Mouse (Mus musculus) A20 (cell line): ENCODE data around the gene Fam117a.
"Not testable (repeated sequence)": the region's sequence is repeated elsewhere in the genome, so short reads cannot be mapped to it uniquely, and the experiment has no call there.

Source experiments
- DNase-seq: peaks from one replicate; pipeline ENCODE4 v3.0.0-alpha.2; 2011; ENCODE audit warnings: low read depth, low spot score

Gene Fam117a

GRCm38 (mm10) chr11:95392223-95392667 lies 55.4 kb downstream of the Fam117a start:
- DNase-seq, result no peak

DNA sequence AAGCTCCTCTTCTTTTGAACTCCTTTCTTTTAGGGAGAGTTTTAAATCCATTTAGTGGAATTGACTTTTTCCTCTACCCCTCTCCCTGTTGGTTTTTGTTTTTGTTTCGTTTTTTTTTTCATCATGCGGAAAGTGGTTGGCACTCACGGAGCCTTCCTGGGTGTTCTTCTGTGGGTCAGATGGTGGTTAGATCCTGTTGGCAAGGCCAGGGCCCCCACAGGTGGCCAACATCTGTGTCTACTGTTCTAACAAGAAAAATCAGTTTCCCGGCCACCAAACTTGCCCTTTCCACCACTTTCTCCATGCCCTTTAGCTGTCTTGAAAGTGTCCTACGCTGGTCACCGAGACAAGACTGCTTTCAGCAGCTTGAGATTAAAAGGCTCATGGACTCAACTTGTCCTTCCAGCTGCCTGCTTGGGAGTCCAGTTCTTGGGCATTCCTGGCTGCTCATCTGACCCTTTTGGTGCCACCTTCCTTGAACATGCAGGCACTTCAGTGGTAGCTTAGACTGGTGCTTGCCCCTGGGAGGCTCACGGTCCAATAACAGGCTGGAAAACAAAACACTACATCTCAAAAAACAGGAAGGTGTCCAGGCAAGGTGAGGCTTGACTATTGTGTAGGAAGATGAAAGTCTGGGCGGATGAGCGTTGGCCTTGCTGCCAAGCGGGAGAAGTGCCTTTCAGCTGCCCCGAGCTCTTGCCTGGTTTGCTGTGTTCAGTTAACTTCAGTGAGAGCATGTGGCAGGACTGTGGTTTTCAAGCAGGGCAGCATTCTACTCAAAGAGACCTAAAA lies 56.1 kb downstream of the Fam117a start:
- DNase-seq, result no peak

DNA sequence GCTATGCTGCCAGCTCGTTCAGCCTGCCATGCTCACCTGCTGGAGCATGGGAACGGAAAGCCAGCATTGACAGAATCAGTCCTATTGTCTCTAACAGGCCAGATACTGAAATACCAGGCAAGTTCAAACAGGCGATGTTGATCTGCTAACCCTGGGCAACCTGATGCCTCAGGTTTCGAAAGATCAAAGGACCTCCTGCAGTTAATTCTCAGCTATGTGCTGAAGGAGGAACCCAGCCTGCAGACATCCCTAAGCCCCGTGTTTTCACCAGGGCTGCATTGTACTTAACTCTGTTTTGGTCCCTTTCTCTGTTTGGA lies 56.6 kb downstream of the Fam117a start:
- no peak for DNase-seq

DNA sequence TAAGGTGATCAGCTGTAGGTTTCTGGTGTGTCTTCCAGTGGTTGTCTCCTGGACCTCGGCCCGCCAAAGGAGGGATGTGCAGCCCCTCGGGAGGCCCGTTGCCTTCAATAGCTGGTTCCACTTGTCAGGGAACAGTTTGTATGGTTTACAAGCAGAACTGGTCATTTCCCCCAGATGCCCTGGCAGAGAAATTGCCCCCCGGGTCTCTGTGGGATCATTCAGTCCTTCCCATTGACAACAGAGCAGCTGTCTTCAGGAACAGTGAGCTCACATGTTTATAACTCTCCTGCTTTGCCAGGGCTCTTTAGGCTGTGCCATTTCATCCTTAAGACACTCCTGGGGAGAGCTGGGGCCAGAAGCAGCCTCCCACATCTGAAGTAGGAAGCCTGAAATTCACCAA lies 57.3 kb downstream of the Fam117a start:
- DNase-seq, result no peak

- no peak for DNase-seq
Observed at GRCm38 (mm10) chr11:95396548-95396947, 59.7 kb downstream of the Fam117a start.

GRCm38 (mm10) chr11:95397843-95398835 lies 61.3 kb downstream of the Fam117a start:
- DNase-seq, result peak; percentile 66

DNA sequence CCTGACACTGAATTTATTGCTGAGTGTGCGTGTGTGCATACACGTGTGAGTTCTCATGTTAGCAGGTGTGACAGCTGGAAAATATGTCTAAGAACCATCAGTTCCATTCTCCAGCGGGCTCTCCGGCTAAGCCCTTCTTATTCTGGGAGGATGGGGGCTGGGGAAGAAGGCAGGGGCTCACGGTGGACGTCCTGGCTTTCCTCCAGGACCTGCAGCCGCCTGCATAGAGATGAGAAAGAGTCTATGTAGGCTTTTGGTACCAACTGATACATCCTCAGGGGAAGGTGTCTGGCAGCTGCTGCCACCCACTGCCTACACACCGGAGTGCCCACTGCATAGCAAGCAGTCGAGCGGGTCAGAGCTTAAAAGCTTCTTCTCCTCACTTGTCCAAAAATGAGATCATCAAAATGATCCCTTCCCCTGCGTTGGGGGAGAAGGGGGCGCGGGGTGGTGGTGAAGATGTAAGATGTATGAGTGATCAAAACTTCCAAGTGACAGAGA lies 62.8 kb downstream of the Fam117a start:
- DNase-seq, result no peak

DNA sequence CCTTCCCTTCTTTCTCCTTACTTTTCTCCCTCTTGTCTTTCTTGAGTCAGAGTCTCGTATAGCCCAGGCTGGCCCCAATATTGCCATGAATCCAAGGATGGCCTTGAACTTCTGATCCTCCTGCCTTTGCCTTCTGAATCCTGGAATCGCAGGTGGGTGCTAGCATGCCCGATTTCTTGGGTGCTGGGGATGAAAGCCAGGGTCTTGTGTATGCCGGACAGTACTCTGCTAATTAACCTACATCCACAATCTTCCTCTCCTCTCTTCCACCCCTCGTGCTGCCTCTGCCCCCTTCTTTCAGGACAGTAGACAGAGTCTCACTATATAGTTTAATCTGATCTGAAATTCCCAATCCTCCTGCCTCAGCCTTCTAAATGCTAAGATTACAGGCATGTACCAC lies 64.8 kb downstream of the Fam117a start:
- no peak for DNase-seq

DNA sequence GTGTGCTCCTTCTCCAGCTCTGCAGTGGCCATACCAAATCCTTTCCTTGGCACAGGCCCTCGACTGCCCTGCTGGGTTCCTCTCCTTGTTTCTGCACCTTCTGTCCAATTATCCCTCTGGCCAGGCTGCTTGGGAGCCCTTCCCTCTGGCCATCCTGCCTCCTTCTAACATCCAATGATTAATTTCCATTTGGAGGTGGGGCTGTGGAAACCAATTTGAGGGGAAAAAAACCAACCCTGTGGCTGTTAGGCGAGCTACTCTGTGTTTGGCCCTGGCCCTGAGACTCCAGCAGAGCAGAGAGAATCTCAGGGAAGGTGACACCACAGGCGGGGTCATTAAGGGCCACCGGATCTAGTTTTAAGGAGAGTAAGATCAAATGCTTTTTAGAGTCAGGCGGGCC lies 65.4 kb downstream of the Fam117a start:
- DNase-seq, result no peak

DNA sequence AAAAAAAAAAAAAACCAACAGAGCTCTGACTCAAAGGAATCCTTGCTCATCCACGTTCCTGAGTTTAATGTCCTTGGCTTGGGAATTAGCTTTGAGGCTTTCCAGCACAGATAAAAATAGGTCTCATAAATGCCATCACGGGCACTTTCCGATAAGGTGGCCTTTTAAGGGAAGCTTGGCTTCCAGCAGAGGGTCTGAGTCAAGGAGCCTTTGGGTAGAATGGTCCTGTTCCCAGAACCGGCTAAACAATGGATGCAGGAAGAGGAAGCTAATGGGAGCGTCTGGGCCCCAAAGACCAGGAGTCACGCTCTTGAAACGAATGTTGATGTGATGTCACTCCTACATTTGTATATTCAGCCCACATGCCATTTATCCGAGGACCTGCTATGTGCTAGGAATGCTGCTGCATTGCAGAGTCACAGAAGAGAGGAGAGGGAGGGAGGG lies 65.9 kb downstream of the Fam117a start:
- DNase-seq, result no peak

GRCm38 (mm10) chr11:95403382-95404340 lies 66.8 kb downstream of the Fam117a start:
- no peak for DNase-seq

DNA sequence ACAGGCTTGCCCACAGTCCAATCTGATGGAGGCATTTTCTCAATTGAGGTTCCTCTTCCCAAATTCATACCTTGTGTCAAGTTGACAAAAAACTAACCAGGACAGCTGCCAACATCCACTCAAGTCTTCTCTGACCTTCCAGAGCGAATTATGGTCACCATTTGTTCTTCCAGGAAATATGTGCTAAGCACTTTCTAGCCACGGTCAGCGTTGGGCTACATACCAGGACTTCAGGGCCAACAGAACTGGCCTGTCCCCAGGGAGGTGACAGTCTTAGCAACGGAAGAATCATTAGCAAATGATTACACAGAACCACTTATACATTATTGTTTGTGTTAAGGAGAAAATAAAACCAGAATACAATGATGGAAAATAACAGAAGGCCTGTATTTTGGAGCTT lies 69.0 kb downstream of the Fam117a start:
- DNase-seq, result no peak

DNA sequence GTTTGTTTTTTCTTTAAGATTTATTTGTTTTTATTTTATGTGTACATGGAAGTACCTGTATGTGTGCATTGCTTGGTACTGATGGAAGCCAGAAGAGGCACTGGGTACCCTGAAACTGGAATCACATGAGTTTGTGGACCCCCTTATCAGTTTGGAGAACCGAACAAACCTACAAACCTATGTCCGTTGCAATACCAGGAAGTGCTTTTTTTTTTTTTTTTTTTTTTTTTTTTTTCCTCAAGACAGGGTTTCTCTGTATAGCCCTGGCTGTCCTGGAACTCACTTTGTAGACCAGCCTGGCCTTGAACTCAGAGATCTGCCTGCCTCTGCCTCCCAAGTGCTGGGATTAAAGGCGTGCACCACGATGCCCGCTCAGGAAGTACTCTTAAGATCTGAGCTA lies 69.6 kb downstream of the Fam117a start:
- not testable (repeated sequence) for DNase-seq

DNA sequence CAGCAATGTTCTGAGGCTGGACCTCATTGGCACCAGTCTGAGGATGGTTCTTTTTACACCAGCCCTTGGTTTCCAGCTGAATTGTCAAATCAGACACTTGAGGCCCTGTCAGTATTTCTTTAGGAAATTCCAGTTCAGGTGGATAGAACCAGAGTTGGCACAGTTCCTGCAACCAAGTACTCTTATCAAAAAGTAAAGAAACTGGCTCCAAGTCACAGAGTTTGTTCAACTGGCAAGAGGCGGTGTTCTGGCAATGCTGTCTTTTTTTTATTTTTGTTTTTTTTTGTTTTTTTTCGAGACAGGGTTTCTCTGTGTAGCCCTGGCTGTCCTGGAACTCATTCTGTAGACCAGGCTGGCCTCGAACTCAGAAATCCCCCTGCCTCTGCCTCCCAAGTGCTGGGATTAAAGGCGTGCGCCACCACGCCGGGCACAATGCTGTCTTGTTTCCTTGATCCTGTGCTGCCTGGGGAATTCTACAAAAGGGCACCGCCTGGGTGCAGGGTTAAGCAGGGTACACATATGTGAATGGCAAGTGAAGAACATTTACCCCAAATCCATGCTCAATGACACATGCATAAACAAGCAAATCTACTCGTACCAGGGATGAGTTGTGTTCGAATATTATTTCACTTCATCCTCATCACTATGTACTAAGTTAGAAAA lies 72.8 kb downstream of the Fam117a start:
- DNase-seq, result no peak

- DNase-seq, result no peak
Observed at GRCm38 (mm10) chr11:95411453-95412013, 74.7 kb downstream of the Fam117a start.

DNA sequence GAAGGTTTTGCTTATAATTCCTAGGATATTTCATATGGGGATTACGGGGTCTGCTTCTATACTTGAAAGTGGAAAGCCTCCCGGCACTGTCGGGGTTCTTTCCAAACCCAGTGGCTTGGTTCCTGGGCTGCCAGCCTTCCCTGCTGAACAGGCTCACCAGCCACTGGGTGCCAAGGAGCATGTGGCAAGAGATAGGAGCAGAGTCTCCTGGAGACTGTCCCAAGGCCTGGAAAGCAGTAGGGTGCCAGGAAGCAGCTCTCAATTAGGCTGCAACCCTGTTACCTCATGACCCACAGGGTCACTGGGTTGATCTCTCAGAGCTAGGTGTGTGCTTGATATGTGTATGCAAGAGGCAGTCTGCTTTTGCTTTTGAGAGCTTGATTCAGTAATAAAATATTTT lies 75.8 kb downstream of the Fam117a start:
- no peak for DNase-seq

DNA sequence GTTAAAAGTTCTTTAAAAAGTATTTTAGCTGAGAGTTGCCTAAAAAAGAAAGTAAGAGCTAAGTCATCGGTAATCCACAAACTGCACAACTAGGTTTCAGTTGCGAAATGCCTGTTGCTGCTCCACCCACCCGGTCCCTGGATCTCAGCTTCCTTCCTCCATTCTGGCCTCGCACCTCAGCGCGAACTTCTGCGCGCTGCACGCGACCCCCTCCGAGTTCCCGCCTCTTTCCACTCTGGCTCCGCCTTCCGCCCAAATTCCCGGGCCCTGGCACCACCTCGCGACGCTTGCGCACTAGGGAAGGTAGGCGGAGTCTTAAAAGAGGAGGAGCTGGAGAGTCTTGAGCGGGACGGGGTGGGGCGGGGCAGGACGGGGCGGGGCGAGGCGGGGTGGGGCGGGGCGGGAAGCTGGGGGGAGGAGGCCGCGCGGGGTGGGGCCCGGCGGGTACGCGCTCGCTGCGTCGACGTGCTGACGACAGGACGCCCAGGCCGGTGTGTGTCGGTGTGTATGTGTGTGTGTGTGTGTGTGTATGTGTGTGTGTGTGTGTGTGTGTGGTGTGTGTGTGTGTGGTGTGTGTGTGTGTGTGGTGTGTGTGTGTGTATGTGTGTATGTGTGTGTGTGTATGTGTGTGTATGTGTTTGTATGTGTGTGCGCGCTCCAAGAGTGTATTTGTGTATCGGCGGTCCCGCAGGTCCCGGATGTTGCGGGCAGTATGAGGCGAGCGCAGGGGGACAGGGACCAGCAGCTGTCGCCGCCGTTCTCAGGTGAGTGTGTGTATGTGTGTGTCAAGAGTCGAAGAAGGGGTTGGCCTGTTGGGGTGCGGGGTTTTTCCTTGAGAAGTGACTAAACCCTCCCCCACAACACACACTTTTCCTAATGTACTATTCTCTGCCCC lies 77.1 kb downstream of the Fam117a start, which contains the start of gene Spop:
TSS of gene Spop (plus strand) at position 440 of the 895 bp plus-strand sequence.
- DNase-seq, result peak; percentile 94

DNA sequence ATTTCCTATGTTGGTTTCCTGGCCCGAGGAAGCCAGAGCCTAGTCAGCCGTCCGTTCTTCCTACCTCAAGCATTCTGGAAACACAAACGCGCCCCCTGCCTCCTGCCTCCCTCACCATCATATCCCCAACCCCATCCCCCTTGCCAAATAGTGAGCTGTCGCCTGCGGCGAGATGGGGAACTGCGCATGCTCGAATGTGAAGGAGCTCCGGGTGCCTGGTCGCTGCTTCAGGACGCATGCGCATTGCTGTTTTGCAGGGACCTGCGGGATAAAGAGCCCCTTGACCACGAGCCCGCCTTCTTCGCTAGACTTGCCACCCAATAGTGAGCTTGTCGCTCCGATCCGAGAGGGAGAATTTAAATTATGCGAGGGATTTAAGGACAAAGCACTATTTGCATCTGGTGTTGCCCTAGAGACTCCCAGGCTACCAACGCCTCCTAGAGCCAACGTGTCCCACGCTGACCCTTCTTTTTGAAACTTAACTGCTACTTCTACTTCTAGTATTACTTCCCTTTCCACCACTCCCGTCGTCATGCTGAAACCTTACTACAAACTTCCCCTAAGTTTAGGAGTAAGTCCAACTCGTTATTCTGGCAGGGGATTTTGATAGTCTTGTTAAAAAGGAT lies 77.8 kb downstream of the Fam117a start:
- DNase-seq, result peak; percentile 99

DNA sequence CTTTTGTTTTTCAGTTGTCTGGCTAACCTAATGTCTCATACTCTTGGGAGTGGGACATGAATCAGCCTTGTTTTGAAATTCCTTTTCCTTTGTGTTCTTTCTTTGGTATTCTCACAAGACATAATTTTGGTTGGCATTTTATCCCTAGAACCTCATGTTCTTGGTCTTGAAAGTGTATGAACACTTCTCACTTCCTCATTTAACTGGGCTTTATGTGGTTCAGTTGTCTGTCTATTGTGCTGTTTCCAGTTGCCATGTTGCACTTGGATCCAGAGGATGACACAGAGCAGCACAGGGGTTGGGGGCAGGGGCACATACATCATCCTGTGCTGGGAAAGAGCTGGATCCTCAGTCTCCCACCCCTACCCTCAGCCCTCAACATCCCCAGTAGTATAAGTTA lies 79.1 kb downstream of the Fam117a start:
- DNase-seq, result peak; percentile 81
